Mouse (Mus musculus) hindbrain, embryonic 15.5 days (tissue): ENCODE data around the gene Ppp1r9a. TPM values are rescaled to one million over a fixed set of nuclear protein-coding genes. Genes with fewer than 3 reads are reported as not detected.

ENCODE experiments used
- ATAC-seq: fragments of 200-750 bp; cut with Nextera tagmentation; 2 replicates; pipeline ENCODE4 v1.8.0; 2017; ENCODE audit warnings: low read depth, moderate number of reproducible peaks, moderate TSS enrichment; ENCODE audit not compliant: low FRiP score
- H3K27ac ChIP-seq: fragments of 300-500 bp; sonication (generic); replicated peaks from 2 replicates; pipeline ENCODE4 v1.5.1; 2015; ENCODE audit warnings: mild to moderate bottlenecking, inconsistent platforms
- H3K27me3 ChIP-seq: fragments of 300-500 bp; sonication (generic); 2 replicates; pipeline ENCODE4 v1.6.1; 2015; ENCODE audit warnings: control low read depth, inconsistent platforms
- H3K36me3 ChIP-seq: fragments of 300-500 bp; sonication (generic); 2 replicates; pipeline ENCODE4 v1.6.1; 2015; ENCODE audit warnings: control low read depth, inconsistent platforms
- H3K4me1 ChIP-seq: fragments of 300-500 bp; sonication (generic); replicated peaks from 2 replicates; pipeline ENCODE4 v1.6.1; 2015; ENCODE audit warnings: control low read depth, inconsistent platforms
- H3K4me2 ChIP-seq: fragments of 300-500 bp; sonication (generic); 2 replicates; pipeline ENCODE4 v1.6.1; 2015; ENCODE audit warnings: moderate library complexity, mild to moderate bottlenecking, inconsistent platforms
- H3K4me3 ChIP-seq: fragments of 300-500 bp; sonication (generic); 2 replicates; pipeline ENCODE4 v1.5.1; 2015; ENCODE audit warnings: mild to moderate bottlenecking, inconsistent platforms
- H3K9ac ChIP-seq: fragments of 300-500 bp; sonication (generic); 2 replicates; pipeline ENCODE4 v1.6.1; 2015; ENCODE audit warnings: inconsistent platforms
- H3K9me3 ChIP-seq: fragments of 300-500 bp; sonication (generic); 2 replicates; pipeline ENCODE4 v1.6.1; 2016; ENCODE audit warnings: control low read depth, inconsistent platforms
- WGBS: fragments of 180-500 bp; shearing (Covaris S2); methylation state at CpG from one replicate; pipeline ENCODE4 v1.1.7; 2015; 5-methylcytosine and 5-hydroxymethylcytosine counted together
- polyA plus RNA-seq: library from polyadenylated mRNA; unstranded; fragments of >200 nt; fragmentation: Nextera tagmentation; extraction: Ambion mirVana; gene quantifications from 2 replicates; pipeline ENCODE4 v1.2.1, GENCODE M21; 2015

Gene Ppp1r9a
- polyA plus RNA-seq, 1 experiment from 2014 or later: 36.1 TPM

- no peaks in the 10 kb centered on the region for H3K9me3 ChIP-seq
- no peak overlapping the region for H3K4me2 ChIP-seq
- no peaks in the 10 kb centered on the region for H3K36me3 ChIP-seq
- H3K9ac ChIP-seq: no peak overlapping the region
- ATAC-seq: no peak
- no peak overlapping the region for H3K4me3 ChIP-seq
- H3K27ac ChIP-seq: no peak overlapping the region
- H3K4me1 ChIP-seq: 0 out of 2 replicates have a peak, but pooled peaks cover 4% of the 10 kb centered on the region
- WGBS: 54% methylated on average over 5 of the region's 5 CpGs
- no peaks in the 10 kb centered on the region for H3K27me3 ChIP-seq
Measured at GRCm38 (mm10) chr6:5099282-5099681, 196.6 kb downstream of the Ppp1r9a start.

DNA sequence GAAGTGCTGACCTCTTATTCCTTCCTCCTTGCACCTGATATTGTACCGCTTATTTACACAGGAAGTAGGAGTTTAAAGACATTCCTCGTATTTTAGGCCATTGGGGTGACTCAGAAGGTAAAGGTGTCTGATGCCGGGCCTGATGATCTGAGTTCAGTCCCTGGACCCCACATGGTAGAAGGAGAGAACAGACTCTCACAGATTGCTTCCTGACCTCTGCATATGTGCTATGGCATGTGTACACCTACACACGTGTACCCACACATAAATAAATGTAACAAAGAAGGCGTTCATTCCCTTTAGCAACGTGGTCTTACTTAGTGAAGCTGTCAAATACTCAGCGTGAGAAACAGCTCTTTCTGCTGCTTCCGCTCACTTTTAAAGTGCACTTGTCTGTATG lies 197.1 kb downstream of the Ppp1r9a start:
- H3K9me3 ChIP-seq: no peaks in the 10 kb centered on the region
- no peak overlapping the region for H3K9ac ChIP-seq
- H3K27ac ChIP-seq: no peak overlapping the region
- no peaks in the 10 kb centered on the region for H3K27me3 ChIP-seq
- 72% methylated on average over 8 of the region's 8 CpGs for WGBS
- H3K4me2 ChIP-seq: no peak overlapping the region
- ATAC-seq: no peak
- no peak overlapping the region for H3K4me3 ChIP-seq
- H3K36me3 ChIP-seq: no peaks in the 10 kb centered on the region
- H3K4me1 ChIP-seq: 0 out of 2 replicates have a peak, but pooled peaks cover 4% of the 10 kb centered on the region

- H3K9ac ChIP-seq: no peak overlapping the region
- H3K27ac ChIP-seq: no peak overlapping the region
- no peaks in the 10 kb centered on the region for H3K27me3 ChIP-seq
- no peak for ATAC-seq
- 83% methylated on average over 10 of the region's 10 CpGs for WGBS
- H3K4me3 ChIP-seq: no peak overlapping the region
- H3K36me3 ChIP-seq: no peaks in the 10 kb centered on the region
- H3K4me2 ChIP-seq: no peak overlapping the region
- H3K9me3 ChIP-seq: no peaks in the 10 kb centered on the region
- 0 out of 2 replicates have a peak, but pooled peaks cover 4% of the 10 kb centered on the region for H3K4me1 ChIP-seq
Measured at GRCm38 (mm10) chr6:5100347-5100746, 197.6 kb downstream of the Ppp1r9a start.

- peak; percentile 85; the same call in 1 of the 2 replicates for ATAC-seq
- H3K36me3 ChIP-seq: no peaks in the 10 kb centered on the region
- no peak overlapping the region for H3K27ac ChIP-seq
- no peak overlapping the region for H3K9ac ChIP-seq
- WGBS: 24% methylated on average over 2 of the region's 2 CpGs
- H3K4me2 ChIP-seq: no peak overlapping the region
- H3K4me1 ChIP-seq: 0 out of 2 replicates have a peak, but pooled peaks cover 4% of the 10 kb centered on the region
- H3K27me3 ChIP-seq: no peaks in the 10 kb centered on the region
- H3K9me3 ChIP-seq: no peaks in the 10 kb centered on the region
- no peak overlapping the region for H3K4me3 ChIP-seq
Measured at GRCm38 (mm10) chr6:5102741-5103140, 200.0 kb downstream of the Ppp1r9a start.

DNA sequence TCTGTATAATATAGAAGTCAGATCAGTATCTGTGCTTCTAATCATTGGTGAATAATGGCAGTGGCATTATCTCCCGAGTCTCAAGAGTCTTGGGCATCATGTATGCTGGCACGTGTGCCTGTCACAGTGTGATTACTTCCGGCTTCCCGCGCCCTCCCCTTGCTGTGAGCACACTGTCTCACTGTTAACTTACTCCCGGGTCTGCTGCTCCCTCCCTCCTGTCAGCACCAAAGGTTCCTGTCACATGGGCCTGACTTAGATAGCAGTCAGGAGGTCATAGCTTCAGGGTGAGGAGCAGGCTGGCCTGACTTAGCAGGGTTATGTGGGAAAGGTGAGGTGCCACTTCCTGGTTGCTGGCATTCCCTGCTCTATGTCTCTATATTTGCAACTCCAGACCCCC lies 201.1 kb downstream of the Ppp1r9a start:
- Histone ChIP-seq H3K27ac (no peak overlapping the region), H3K4me3 (no peak overlapping the region), H3K9ac (no peak overlapping the region), H3K4me2 (no peak overlapping the region), H3K9me3 (no peaks in the 10 kb centered on the region), H3K4me1 (0 out of 2 replicates have a peak, but pooled peaks cover 4% of the 10 kb centered on the region), H3K36me3 (no peaks in the 10 kb centered on the region), H3K27me3 (no peaks in the 10 kb centered on the region)
- ATAC-seq: no peak
- 35% methylated on average over 6 of the region's 6 CpGs for WGBS

GRCm38 (mm10) chr6:5104238-5104637 lies 201.5 kb downstream of the Ppp1r9a start:
- Histone ChIP-seq H3K9me3 (no peaks in the 10 kb centered on the region), H3K27ac (no peak overlapping the region), H3K9ac (no peak overlapping the region), H3K4me3 (no peak overlapping the region), H3K4me1 (0 out of 2 replicates have a peak, but pooled peaks cover 4% of the 10 kb centered on the region), H3K36me3 (no peaks in the 10 kb centered on the region), H3K27me3 (no peaks in the 10 kb centered on the region), H3K4me2 (no peak overlapping the region)
- 85% methylated on average over 7 of the region's 7 CpGs for WGBS
- ATAC-seq: no peak

GRCm38 (mm10) chr6:5108494-5108893 lies 205.8 kb downstream of the Ppp1r9a start:
- no peak for ATAC-seq
- H3K4me1 ChIP-seq: peaks cover 5% of the 10 kb centered on the region; the same call in 1 of the 2 replicates
- WGBS: 50% methylated on average over 3 of the region's 3 CpGs
- no peak overlapping the region for H3K4me2 ChIP-seq
- H3K9me3 ChIP-seq: no peaks in the 10 kb centered on the region
- H3K27me3 ChIP-seq: no peaks in the 10 kb centered on the region
- no peak overlapping the region for H3K4me3 ChIP-seq
- no peak overlapping the region for H3K27ac ChIP-seq
- H3K9ac ChIP-seq: no peak overlapping the region
- H3K36me3 ChIP-seq: no peaks in the 10 kb centered on the region

GRCm38 (mm10) chr6:5109925-5110714 lies 207.4 kb downstream of the Ppp1r9a start:
- peak overlapping the region; percentile 64 for H3K4me2 ChIP-seq
- 4% methylated on average over 18 of the region's 18 CpGs for WGBS
- H3K9ac ChIP-seq: peak overlapping the region; percentile 41; the same call in 1 of the 2 replicates
- H3K36me3 ChIP-seq: peaks cover 5% of the 10 kb centered on the region; the same call in 1 of the 2 replicates
- H3K9me3 ChIP-seq: no peaks in the 10 kb centered on the region
- ATAC-seq: peak; percentile 99
- no peaks in the 10 kb centered on the region for H3K27me3 ChIP-seq
- H3K4me1 ChIP-seq: peaks cover 5% of the 10 kb centered on the region; the same call in 1 of the 2 replicates
- peak overlapping the region; percentile 40 for H3K4me3 ChIP-seq
- peak overlapping the region; percentile 76 for H3K27ac ChIP-seq

GRCm38 (mm10) chr6:5110715-5111048 lies 208.0 kb downstream of the Ppp1r9a start:
- peaks cover 10% of the 10 kb centered on the region; the same call in 1 of the 2 replicates for H3K36me3 ChIP-seq
- H3K9me3 ChIP-seq: no peaks in the 10 kb centered on the region
- WGBS: 30% methylated on average over 3 of the region's 3 CpGs
- no peak overlapping the region for H3K27ac ChIP-seq
- H3K27me3 ChIP-seq: no peaks in the 10 kb centered on the region
- no peak overlapping the region for H3K4me3 ChIP-seq
- peak; percentile 59 for ATAC-seq
- no peak overlapping the region for H3K9ac ChIP-seq
- H3K4me1 ChIP-seq: peaks cover 5% of the 10 kb centered on the region; the same call in 1 of the 2 replicates
- H3K4me2 ChIP-seq: no peak overlapping the region; the same call in 1 of the 2 replicates

DNA sequence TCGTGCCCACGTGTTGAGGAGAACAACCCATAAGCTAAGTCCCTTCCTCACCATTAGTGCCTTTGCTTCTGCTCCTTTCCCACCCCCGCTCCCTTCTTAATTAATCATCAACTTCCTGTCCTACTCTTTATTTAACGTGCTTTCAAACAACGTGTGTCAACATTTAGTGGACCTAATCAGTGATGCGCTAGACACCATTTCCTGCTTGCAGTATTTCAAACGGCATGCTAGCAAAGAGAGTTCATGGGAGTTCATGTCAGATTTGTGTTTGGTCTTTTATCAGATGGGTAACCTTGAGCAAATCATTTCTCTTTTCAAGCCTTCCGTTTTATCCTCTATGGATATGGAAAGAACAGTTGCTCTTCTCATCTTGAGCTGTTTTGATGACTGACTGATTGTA lies 210.4 kb downstream of the Ppp1r9a start:
- ATAC-seq: no peak
- Histone ChIP-seq H3K27ac (no peak overlapping the region), H3K4me2 (no peak overlapping the region), H3K27me3 (no peaks in the 10 kb centered on the region), H3K4me3 (no peak overlapping the region), H3K4me1 (peaks cover 5% of the 10 kb centered on the region; the same call in 1 of the 2 replicates), H3K36me3 (peaks cover 12% of the 10 kb centered on the region; the same call in 1 of the 2 replicates), H3K9ac (no peak overlapping the region), H3K9me3 (no peaks in the 10 kb centered on the region)
- 57% methylated on average over 8 of the region's 8 CpGs for WGBS

- Histone ChIP-seq H3K9me3 (no peaks in the 10 kb centered on the region), H3K27ac (no peak overlapping the region), H3K27me3 (no peaks in the 10 kb centered on the region), H3K36me3 (peaks cover 12% of the 10 kb centered on the region; the same call in 1 of the 2 replicates), H3K9ac (no peak overlapping the region), H3K4me1 (peaks cover 5% of the 10 kb centered on the region; the same call in 1 of the 2 replicates), H3K4me3 (no peak overlapping the region), H3K4me2 (no peak overlapping the region)
- WGBS: 60% methylated on average over 5 of the region's 5 CpGs
- no peak for ATAC-seq
Measured at GRCm38 (mm10) chr6:5113734-5114133, 211.0 kb downstream of the Ppp1r9a start.

- 90% methylated on average over 7 of the region's 7 CpGs for WGBS
- no peak for ATAC-seq
- no peak overlapping the region for H3K27ac ChIP-seq
Measured at GRCm38 (mm10) chr6:5114857-5115256, 212.1 kb downstream of the Ppp1r9a start.

More at GRCm38 (mm10) chr6:5114857-5115256, 212.1 kb downstream of the Ppp1r9a start:
- Histone ChIP-seq H3K27me3 (no peaks in the 10 kb centered on the region), H3K4me2 (no peak overlapping the region), H3K9ac (no peak overlapping the region), H3K4me1 (peaks cover 2% of the 10 kb centered on the region; the same call in 1 of the 2 replicates), H3K9me3 (no peaks in the 10 kb centered on the region), H3K4me3 (no peak overlapping the region), H3K36me3 (peaks cover 12% of the 10 kb centered on the region; the same call in 1 of the 2 replicates)
